8 mouse cellular contexts compared by ENCODE assay signal in genomic region chr4:97774446-97774950, GRCm38 (mm10). TPM values are rescaled to one million over a fixed set of nuclear protein-coding genes. Genes with fewer than 3 reads are reported as not detected.
A peak's percentile ranks its signal among the peaks of the same experiment; 100 is the strongest.
DNase-seq lines count a peak whose midpoint lies in the region; ATAC-seq and TF ChIP-seq lines count a peak whose summit lies in the region.
"Had no signal": no experiment of that assay in that cellular context is flagged by ENCODE, and none has a peak within 500 bp of the region (broad histone marks: within the 10 kb centered on the region; RNA-seq: fewer than 3 reads in every experiment).

No protein-coding gene starts in this region.

- intact Hi-C loops in left cerebral cortex, adult 2 months (cut with DNase I), result loop anchor here (5.0 to 10.0 kb wide), 2 partner anchors 190 to 548 kb away; no protein-coding TSS in a partner anchor

- no peaks in the 10 kb centered on the region for H3K27me3 ChIP-seq in forebrain, embryonic 12.5 days
- peaks cover 24% of the 10 kb centered on the region for H3K27me3 ChIP-seq in limb, embryonic 10.5 days (ENCODE audit: low read depth, poor library complexity, severe bottlenecking)
- H3K27me3 ChIP-seq in neural tube, embryonic 15.5 days (replicated peaks), result peaks cover 4% of the 10 kb centered on the region

- 15% methylated on average over 4 of the region's 4 CpGs for WGBS in forebrain, embryonic 12.5 days
- WGBS in limb, embryonic 10.5 days, result 22% methylated on average over 4 of the region's 4 CpGs
- WGBS in neural tube, embryonic 15.5 days, result 23% methylated on average over 4 of the region's 4 CpGs

- TF ChIP-seq CTCF in left cerebral cortex, adult 2 months (IDR thresholded peaks at IDR 0.05), result no peak

- H3K36me3 ChIP-seq in forebrain, embryonic 12.5 days (replicated peaks), result no peaks in the 10 kb centered on the region
- H3K36me3 ChIP-seq in limb, embryonic 10.5 days, result no peaks in the 10 kb centered on the region
- H3K36me3 ChIP-seq in neural tube, embryonic 15.5 days, result no peaks in the 10 kb centered on the region

- H3K9me3 ChIP-seq in forebrain, embryonic 12.5 days, result no peaks in the 10 kb centered on the region
- no peaks in the 10 kb centered on the region for H3K9me3 ChIP-seq in limb, embryonic 10.5 days (replicated peaks)
- H3K9me3 ChIP-seq in neural tube, embryonic 15.5 days (replicated peaks), result no peaks in the 10 kb centered on the region

- ATAC-seq in forebrain, embryonic 12.5 days (ENCODE audit: low FRiP score), result no peak
- ATAC-seq in neural tube, embryonic 15.5 days (ENCODE audit: low FRiP score), result no peak
- ATAC-seq in inflammation-experienced regulatory T-cells, adult 6 months, result no peak

- peak overlapping the region; percentile 83 for H3K4me2 ChIP-seq in forebrain, embryonic 12.5 days
- H3K4me2 ChIP-seq in neural tube, embryonic 15.5 days, result peak overlapping the region; percentile 65

- no peak for DNase-seq in left cerebral cortex, adult 2 months (ENCODE audit: extremely low spot score in 1 of 2, low spot score in 2 of 2)
- no peak for DNase-seq in left cerebral cortex, adult 9 months (ENCODE audit: low spot score in 2 of 2)
- no peak for DNase-seq in limb, embryonic 10.5 days (ENCODE audit: low spot score)
- no peak for DNase-seq in spleen, adult 18-20 months

- peak overlapping the region; percentile 50 for H3K27ac ChIP-seq in left cerebral cortex, adult 2 months
- H3K27ac ChIP-seq in forebrain, embryonic 12.5 days, result peak overlapping the region; percentile 84
- peak overlapping the region; percentile 73; the same call in 1 of the 2 replicates for H3K27ac ChIP-seq in limb, embryonic 10.5 days
- peak overlapping the region; percentile 79 for H3K27ac ChIP-seq in neural tube, embryonic 15.5 days (replicated peaks)

- H3K4me3 ChIP-seq in left cerebral cortex, adult 2 months, result peak overlapping the region; percentile 34
- peak overlapping the region; percentile 27 for H3K4me3 ChIP-seq in forebrain, embryonic 12.5 days (replicated peaks)
- peak overlapping the region; percentile 80; the same call in 1 of the 2 replicates for H3K4me3 ChIP-seq in limb, embryonic 10.5 days
- peak overlapping the region; percentile 21 for H3K4me3 ChIP-seq in neural tube, embryonic 15.5 days (replicated peaks)

- peak overlapping the region; percentile 1; the same call in 1 of the 2 replicates for H3K9ac ChIP-seq in forebrain, embryonic 12.5 days
- H3K9ac ChIP-seq in neural tube, embryonic 15.5 days (replicated peaks), result no peak overlapping the region

- H3K4me1 ChIP-seq in forebrain, embryonic 12.5 days, result peaks cover 40% of the 10 kb centered on the region
- H3K4me1 ChIP-seq in limb, embryonic 10.5 days, result peaks cover 60% of the 10 kb centered on the region
- peaks cover 35% of the 10 kb centered on the region for H3K4me1 ChIP-seq in neural tube, embryonic 15.5 days

RNA-seq across cellular contexts. Expression of gene Nfia, which starts 2.0 kb away (rescaled TPM):
- total RNA-seq in left cerebral cortex, adult 2 months (2021), result 10 to 100 TPM; 58.1 to 62.5 TPM
- 62.1 and 67.2 TPM in 2 replicates for polyA plus RNA-seq in forebrain, embryonic 12.5 days (2016; fragmentation: Nextera tagmentation; extraction: Ambion mirVana)
- polyA plus RNA-seq in limb, embryonic 10.5 days (2016; fragmentation: Nextera tagmentation; extraction: Ambion mirVana), result 6.7 and 21.3 TPM in 2 replicates
- 36.0 and 38.5 TPM in 2 replicates for polyA plus RNA-seq in neural tube, embryonic 15.5 days (2015; fragmentation: Nextera tagmentation; extraction: Ambion mirVana)
- polyA plus RNA-seq in inflammation-experienced regulatory T-cells, adult 6 months (2017; shearing (Covaris generic)), result 10 to 100 TPM; 11.0 to 19.2 (median 15.7) TPM

RNA-seq across cellular contexts. Expression of gene E130114P18Rik, which starts 3.4 kb away (rescaled TPM):
- total RNA-seq in left cerebral cortex, adult 2 months (2021), result 1 to 10 TPM; 3.7 to 4.9 TPM
- 50.8 and 52.3 TPM in 2 replicates for polyA plus RNA-seq in forebrain, embryonic 12.5 days (2016; fragmentation: Nextera tagmentation; extraction: Ambion mirVana)
- polyA plus RNA-seq in limb, embryonic 10.5 days (2016; fragmentation: Nextera tagmentation; extraction: Ambion mirVana), result 2.8 and 11.0 TPM in 2 replicates
- 13.5 and 18.4 TPM in 2 replicates for polyA plus RNA-seq in neural tube, embryonic 15.5 days (2015; fragmentation: Nextera tagmentation; extraction: Ambion mirVana)
- not detected for polyA plus RNA-seq in inflammation-experienced regulatory T-cells, adult 6 months (2017; shearing (Covaris generic))
- total RNA-seq: neutrophil, adult 5-6 weeks had no signal

Comparison
In these comparisons a context has a peak if more than half of its experiments do, and no peak if none do; other contexts are left out.
1. H3K4me3 ChIP-seq: peak in every context shown above with its lines; median percentile 80 in limb, embryonic 10.5 days; 34 in left cerebral cortex, adult 2 months; 27 in forebrain, embryonic 12.5 days; 21 in neural tube, embryonic 15.5 days.